Mouse (Mus musculus): ENCODE data around the gene Proser2.

GRCm38 (mm10) chr2:6049018-6049417 lies 81.0 kb downstream of the Proser2 start:
- no peak for TF ChIP-seq POLR2A (IDR thresholded peaks at IDR 0.05; ENCODE audit: insufficient read depth, low read length)
- no peak for TF ChIP-seq CTCF (IDR thresholded peaks at IDR 0.05; ENCODE audit: low read depth, low read length)

All from ES-Bruce4 (cell line).